Mouse (Mus musculus): ENCODE measurements around the gene Adgra1.

Adgra1 gene

GRCm38 (mm10) chr7:139851098-139851497 is 17.1 kb downstream of the Adgra1 start:
- DNase-seq, result no peak

- no peak for DNase-seq
Observed at GRCm38 (mm10) chr7:139855261-139855660, 21.3 kb downstream of the Adgra1 start.

GRCm38 (mm10) chr7:139861411-139861810 is 27.4 kb downstream of the Adgra1 start:
- peak; percentile 50 for DNase-seq

GRCm38 (mm10) chr7:139863076-139863475 is 29.1 kb downstream of the Adgra1 start:
- DNase-seq, result no peak

GRCm38 (mm10) chr7:139864253-139864652 is 30.3 kb downstream of the Adgra1 start:
- DNase-seq, result no peak

GRCm38 (mm10) chr7:139864871-139865270 is 30.9 kb downstream of the Adgra1 start:
- no peak for DNase-seq

GRCm38 (mm10) chr7:139871014-139871413 is 37.0 kb downstream of the Adgra1 start:
- DNase-seq, result no peak

- DNase-seq, result no peak
Observed at GRCm38 (mm10) chr7:139877167-139877792, 43.3 kb downstream of the Adgra1 start.

GRCm38 (mm10) chr7:139878122-139878521 is 44.1 kb downstream of the Adgra1 start:
- no peak for DNase-seq

GRCm38 (mm10) chr7:139878621-139879020 is 44.6 kb downstream of the Adgra1 start:
- DNase-seq, result no peak

- DNase-seq, result no peak
Observed at GRCm38 (mm10) chr7:139883545-139883944, 49.6 kb downstream of the Adgra1 start.

- no peak for DNase-seq
Observed at GRCm38 (mm10) chr7:139891779-139892178, 57.8 kb downstream of the Adgra1 start.

- no peak for DNase-seq
Observed at GRCm38 (mm10) chr7:139894655-139895557, 60.9 kb downstream of the Adgra1 start, which contains the start of gene Kndc1. Kndc1 (plus strand) TSS chr7:139894696.

GRCm38 (mm10) chr7:139896271-139896670 is 62.3 kb downstream of the Adgra1 start:
- no peak for DNase-seq

GRCm38 (mm10) chr7:139896796-139897195 is 62.8 kb downstream of the Adgra1 start:
- no peak for DNase-seq

GRCm38 (mm10) chr7:139898606-139899005 is 64.6 kb downstream of the Adgra1 start:
- no peak for DNase-seq

GRCm38 (mm10) chr7:139899505-139899904 is 65.5 kb downstream of the Adgra1 start:
- DNase-seq, result no peak

GRCm38 (mm10) chr7:139900456-139900855 is 66.5 kb downstream of the Adgra1 start:
- no peak for DNase-seq

GRCm38 (mm10) chr7:139900896-139901295 is 66.9 kb downstream of the Adgra1 start:
- no peak for DNase-seq

- DNase-seq, result no peak
Observed at GRCm38 (mm10) chr7:139901981-139902380, 68.0 kb downstream of the Adgra1 start.

- DNase-seq, result no peak
Observed at GRCm38 (mm10) chr7:139905261-139905660, 71.3 kb downstream of the Adgra1 start.

- DNase-seq, result peak; percentile 44
Observed at GRCm38 (mm10) chr7:139905661-139906060, 71.7 kb downstream of the Adgra1 start.

GRCm38 (mm10) chr7:139908176-139908575 is 74.2 kb downstream of the Adgra1 start:
- DNase-seq, result no peak

GRCm38 (mm10) chr7:139909469-139909868 is 75.5 kb downstream of the Adgra1 start:
- no peak for DNase-seq
